Mouse (Mus musculus): ENCODE measurements at regions not wholly inside any gene's neighbourhood (a gene's known extent, or its start where the extent isn't known, plus 50 kb on each side); places are given as distances from the start of the nearest gene placed in this dataset.

DNA sequence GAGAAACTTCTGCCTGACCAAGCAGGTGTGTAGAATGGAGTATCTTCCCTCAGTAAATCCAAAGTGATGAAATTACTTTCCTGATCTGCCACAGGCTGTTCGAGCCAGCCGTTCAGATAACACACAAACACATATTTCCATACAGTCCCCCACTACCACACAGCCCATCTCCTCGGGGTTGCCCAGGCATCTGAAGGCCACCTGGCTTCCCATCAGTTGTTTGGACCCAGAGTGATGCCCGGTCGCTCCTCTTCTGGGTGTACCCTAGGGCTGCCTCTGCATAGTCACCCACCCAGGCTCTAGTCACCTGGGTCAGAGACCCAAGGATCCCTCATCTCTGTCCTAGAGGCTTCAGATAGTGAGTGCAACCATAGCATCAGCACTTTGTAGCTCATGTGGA lies 107.9 kb downstream of the CK137956 start:
- ATAC-seq (replicated peaks; ENCODE audit: low read depth, poor library complexity, severe bottlenecking), result no peak

DNA sequence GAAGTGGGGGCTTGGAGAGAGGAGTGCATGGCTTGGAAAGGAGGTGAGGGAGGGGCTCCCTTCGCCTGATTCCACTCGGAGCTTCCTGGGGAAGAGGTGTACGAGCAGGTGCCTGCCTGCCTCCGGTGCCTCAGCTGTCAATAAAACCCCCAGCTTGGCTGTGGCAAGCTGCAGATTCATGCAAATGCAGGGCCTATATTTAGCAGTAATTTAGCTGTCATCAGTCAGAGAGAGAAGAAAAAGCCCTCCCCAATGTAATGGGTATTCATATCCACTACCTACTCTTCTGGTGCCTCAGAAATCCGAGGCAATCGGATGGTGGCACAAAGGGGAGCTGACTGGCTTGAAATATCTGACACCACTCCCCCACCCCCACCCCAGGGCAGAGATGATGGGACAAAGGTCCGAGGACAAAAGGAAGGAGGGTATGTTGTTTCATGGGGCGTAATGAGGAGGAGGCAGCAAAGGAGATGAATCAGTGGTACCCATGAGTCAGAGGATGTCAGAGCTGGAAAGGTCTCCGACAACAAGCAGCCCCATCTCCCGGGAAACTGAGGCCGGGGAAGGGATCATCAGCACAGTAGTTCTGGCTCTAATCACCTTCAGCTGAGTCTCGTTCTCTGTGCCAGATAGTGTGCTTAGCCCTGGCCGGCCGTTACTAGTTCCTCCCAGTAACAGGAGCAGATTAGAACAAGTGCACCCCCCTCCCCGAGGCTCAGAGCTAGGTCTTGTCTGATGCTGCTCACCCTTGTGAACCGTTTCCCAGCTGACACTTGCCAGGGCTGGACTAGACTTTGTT lies 109.2 kb downstream of the CK137956 start:
- ATAC-seq (replicated peaks; ENCODE audit: low read depth, poor library complexity, severe bottlenecking), result no peak

DNA sequence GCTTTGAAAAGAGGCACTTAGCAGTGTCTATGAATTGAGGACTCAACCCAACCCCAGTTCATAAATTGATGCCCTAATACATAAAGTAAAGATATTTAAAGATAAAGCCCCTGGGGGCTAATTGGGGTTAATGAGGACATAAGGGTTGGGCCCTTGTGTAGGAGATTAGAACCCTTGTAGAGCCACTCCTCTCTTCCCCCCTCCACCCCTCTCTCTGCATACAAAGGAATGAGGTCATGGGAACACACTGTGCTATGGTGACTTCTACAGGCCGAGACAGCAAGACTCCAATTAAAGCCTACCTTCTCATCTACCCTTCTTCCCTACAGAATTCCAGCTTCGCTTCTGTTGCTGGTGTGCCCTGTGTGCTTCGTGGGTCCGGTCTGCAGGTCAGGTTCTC lies 110.5 kb downstream of the CK137956 start:
- no peak for ATAC-seq (replicated peaks; ENCODE audit: low read depth, poor library complexity, severe bottlenecking)

DNA sequence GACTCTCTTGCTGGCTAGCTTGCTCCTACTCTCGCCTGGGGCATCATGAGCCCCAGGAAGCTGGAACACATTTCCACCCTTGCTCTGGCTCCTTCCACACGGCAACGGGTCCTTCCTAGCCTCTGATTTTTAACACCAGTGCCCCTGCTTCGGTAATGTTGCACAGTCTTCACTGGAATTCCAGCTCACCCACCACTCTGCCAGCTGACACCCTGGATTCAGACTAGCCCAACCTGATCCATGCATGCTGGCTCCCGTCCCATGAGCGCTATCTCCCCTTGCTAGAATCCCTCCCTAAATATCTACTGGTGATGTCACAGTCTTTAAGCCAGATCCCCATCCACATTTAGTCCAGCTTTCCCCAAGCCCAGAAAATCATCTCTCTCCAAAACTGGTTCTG lies 111.2 kb downstream of the CK137956 start:
- ATAC-seq (replicated peaks; ENCODE audit: low read depth, poor library complexity, severe bottlenecking), result no peak

DNA sequence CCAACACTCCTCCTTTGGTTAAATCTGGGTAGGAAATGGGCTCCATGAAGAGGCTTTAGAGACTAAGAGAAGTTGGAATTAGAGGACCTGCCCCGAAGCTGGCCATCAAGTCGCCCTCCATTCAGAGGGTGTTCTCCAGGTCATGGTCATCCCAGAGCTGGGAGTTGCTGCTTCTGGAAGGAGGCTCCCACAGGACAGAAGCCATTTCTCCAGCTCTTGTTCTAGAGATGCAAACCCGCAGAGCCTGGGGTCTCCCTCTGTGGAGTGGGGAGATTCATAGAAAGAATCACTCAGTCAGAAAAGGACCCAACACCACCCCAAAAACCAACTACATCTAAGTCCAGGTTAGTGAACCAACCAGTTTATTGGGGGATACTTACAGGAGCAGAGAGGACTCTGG lies 112.2 kb downstream of the CK137956 start:
- no peak for ATAC-seq (replicated peaks; ENCODE audit: low read depth, poor library complexity, severe bottlenecking)

DNA sequence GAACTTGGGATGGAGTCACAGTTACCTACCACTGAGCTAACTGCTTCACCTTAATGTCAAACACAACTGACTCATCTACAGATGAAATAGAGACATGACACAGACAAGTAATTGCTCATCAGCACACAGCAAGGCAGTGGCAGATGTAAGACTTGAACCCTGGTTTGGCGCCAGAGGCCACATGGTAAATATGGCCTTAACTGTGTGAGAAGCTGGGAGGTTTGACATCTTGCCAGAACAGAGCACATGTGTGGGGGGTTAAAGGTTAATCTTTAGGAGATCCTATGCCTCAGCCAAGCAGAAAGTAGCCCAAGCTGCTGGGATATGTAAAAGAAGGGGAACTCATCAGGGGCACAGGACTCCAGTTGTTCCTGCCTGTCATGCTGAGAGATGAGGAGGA lies 114.9 kb downstream of the CK137956 start:
- ATAC-seq (replicated peaks; ENCODE audit: low read depth, poor library complexity, severe bottlenecking), result no peak

DNA sequence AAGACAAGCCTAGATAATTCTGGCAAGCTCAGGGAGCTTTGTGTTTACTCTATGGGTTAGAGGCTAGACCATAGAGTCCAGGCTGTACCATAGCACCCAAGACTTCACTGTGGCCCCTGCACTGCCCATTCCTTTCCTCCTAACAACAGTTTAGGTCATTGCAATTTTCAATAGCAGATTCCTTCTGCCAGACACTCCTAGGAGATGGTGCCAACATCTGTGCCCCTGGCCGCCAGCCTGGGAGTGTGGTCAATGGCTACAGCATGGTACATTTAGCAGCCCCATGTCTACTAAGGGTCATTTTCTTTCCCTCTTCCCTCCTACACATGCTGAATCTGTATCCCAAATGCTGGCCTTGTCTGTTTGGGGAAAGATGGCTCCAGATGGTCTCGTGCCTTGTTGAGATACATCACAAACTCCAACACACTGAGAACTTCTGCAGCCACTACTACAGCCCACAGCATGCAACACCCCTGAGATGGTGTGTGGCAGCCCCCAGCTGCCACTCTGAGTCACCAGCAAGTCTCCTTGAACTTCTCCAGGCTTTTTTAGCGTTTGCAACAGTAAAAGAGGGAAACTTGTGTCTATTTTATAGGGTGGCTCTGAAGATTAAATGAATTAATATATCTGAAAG lies 115.9 kb downstream of the CK137956 start:
- no peak for ATAC-seq (replicated peaks; ENCODE audit: low read depth, poor library complexity, severe bottlenecking)

DNA sequence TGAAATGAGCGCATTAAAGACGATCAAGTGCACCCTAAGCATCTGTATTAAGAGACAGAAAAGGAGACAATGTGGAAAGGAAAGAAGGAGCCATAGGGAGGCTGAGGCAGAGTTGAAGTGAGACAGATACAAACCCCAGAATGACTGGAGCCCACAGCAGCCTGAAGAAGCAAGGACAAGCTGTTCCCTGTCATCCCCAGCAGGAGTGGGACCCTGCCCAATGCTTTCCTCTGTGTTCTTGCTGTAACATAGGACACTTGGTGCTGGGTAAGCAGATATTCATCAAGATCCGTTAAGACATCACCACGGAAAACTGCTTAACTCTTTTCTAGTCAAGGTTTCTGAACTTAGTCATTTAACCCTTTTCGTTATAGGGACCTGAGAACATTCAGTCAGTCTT lies 121.4 kb downstream of the CK137956 start:
- no peak for ATAC-seq (replicated peaks; ENCODE audit: low read depth, poor library complexity, severe bottlenecking)

DNA sequence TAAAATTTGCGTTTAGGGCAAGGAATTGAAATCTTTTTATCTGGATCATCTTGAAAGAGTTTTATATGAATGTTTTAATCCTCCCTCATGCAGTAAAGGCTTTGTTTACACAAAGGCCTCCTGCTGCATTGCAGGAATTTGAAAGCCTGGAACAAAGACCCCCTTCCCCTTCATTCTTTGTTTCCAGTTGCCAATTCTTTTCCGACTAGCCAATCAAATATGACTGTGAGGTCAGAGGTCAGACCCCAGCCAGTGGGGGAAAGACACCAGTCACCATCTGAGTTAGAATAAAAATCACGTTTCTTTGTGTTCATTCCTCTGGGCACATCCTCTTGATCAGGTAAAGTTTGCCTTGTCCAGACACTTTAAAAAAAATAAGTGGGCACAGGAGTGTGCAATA lies 124.4 kb downstream of the CK137956 start:
- no peak for ATAC-seq (replicated peaks; ENCODE audit: low read depth, poor library complexity, severe bottlenecking)

DNA sequence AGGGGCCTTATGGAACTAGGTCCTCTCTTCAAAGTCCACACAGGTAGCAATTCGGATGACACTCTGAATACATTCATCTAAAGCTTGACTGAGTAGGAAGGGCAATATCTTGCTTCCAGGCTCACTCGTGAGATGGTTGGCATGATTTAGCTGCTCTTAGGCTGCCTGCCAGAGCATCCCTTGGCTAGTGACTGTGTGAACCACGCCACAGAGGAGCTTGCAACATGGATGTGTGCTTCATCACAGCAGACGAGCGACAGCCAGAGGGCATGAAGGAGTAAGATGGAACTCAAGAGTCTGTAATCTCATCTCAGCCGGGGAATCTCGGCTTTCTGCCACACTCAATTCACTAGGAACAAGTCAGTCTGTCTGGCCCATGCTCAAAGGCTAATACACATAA lies 127.3 kb downstream of the CK137956 start:
- no peak for ATAC-seq (replicated peaks; ENCODE audit: low read depth, poor library complexity, severe bottlenecking)

DNA sequence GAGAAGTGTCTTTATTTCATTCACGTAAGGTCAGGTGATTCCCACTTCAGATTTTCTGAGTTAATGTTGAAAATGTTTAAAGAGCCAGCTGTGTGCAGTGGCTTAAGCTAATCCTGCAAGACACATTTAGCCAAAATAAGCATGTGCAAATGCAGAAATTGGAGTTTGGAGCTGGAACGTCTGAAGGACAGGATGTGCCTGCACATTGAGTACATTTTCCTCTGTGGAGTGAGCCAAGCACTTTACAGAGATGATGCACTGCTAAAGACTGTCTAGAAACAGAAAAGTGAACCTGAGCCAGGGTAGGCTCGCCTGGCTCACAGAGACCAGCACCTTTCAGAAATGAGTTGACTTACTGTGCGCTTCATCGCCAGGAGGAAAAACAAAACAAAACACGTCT lies 137.1 kb downstream of the CK137956 start:
- ATAC-seq (replicated peaks; ENCODE audit: low read depth, poor library complexity, severe bottlenecking), result no peak

DNA sequence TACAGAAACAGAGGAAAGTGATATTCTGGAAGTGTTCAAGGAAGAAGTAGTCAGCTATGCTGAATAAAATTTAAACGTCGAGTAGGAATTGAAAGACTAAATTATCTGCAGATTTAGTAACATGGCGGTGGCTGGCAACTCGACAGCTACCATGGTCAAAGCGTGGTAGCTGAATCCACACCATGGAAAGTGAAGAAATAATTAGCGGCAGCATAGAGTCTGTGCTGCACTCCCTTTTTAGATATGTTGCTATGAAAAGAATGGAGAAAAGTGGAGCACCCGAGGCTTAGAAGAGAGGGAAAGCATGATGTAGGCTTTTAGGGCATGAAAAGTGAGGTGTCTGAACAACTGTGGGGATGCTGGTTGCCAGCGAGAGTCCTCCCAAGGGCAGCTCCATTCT lies 143.8 kb downstream of the CK137956 start:
- no peak for ATAC-seq (replicated peaks; ENCODE audit: low read depth, poor library complexity, severe bottlenecking)

DNA sequence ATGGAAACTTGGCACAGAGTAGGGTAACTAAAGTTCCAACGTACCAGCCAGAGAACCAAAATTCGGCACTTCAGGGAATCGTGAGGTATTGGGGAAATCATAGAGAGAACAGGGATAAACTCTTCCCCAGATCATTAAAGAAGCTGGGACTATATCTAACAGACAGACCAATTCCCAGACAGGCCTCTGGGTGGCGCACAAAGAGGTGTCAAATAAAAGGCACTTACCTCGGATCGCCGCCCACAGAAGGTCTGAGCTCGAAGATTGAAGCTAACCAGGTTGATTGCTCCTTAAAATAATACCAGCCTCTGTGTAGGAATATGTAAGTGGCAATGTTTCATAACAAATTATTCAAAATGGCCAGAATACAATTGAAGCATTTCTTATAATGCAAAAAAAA lies 151.2 kb downstream of the CK137956 start:
- ATAC-seq (replicated peaks; ENCODE audit: low read depth, poor library complexity, severe bottlenecking), result no peak

DNA sequence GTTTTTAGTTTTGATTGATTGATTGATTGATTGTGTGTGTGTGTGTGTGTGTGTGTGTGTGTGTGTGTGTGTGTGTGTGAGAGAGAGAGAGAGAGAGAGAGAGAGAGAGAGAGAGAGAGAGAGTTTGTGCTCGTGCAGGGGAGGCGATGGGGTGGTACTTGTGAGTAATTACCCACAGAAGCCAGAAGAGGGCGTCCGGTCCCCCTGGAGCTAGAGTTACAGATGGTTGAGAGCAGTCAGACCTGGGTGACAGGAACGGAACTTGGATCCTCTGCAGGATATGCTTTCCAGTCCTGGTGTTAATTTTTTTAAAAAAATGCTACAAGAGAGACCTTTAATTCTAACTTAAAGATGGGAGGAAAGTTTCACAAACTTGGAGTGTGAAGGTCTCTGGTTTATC lies 151.7 kb downstream of the CK137956 start:
- ATAC-seq (replicated peaks; ENCODE audit: low read depth, poor library complexity, severe bottlenecking), result no peak

DNA sequence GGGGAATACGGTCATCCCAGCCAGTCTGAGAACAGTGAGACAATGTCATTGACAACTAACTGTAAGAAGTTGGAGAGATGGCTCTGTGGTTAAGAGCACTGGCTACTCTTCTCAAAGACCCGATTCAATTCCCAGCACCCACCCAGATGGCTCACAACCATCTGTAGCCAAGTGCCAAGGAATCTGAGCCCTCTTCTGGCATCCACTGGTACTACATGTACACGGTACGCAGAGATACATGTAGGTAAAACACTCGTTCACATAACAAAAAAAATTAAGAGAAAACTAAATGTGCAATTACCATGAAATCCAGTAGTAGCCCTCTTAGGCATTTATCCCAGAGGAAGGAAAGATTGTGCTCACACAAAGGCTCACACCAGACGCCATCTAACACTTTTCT lies 156.1 kb downstream of the CK137956 start:
- no peak for ATAC-seq (replicated peaks; ENCODE audit: low read depth, poor library complexity, severe bottlenecking)

DNA sequence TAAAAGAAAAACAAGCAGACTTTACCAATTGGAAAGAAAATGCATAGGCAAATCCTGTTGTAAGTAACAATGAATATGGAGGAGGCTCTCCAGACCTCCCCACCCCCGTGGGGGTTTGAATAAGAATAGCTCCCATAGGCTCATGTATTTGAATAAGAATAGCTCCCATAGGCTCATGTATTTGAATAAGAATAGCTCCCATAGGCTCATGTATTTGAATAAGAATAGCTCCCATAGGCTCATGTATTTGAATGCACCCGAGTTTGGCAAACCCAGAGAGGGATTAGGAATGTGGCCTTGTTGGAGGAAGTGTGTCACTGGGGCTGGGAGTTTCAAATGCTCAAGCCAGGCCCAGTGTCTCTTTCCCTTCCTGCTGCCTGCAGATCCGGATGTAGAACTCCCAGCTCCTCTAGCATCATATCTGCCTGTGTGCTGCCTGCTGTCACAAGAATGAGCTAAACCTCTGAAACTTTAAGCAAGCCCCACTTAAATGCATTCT lies 158.7 kb downstream of the CK137956 start:
- ATAC-seq (replicated peaks; ENCODE audit: low read depth, poor library complexity, severe bottlenecking), result no peak

DNA sequence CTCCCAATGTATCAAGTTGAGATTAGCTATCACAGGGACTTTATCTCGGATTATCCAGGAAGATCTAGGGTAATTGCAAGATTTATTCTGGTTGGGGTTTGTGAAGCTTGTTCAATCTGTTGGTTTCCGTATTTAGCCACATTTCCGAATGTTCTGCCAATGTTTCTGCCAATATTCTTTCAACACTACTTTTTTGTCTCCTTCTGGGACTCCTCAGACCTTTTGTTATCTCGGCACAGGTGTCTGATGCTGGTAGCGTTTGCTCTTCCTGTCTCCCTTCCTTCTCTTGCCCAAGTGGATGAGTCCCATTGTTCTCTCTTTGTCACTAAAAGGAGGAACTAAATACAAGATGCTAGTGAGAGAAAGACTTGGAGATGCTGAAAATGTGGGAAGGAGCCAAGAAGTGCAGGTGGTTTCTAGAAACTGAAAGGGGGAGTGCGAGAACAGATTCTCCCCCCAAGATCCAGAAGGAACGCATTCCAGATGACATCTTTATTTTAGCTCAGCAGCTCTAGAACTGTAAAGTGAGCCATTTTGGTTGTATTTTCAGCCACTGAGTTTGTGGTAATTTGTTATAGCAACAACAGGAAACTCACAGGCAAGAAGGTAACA lies 159.7 kb downstream of the CK137956 start:
- no peak for ATAC-seq (replicated peaks; ENCODE audit: low read depth, poor library complexity, severe bottlenecking)

DNA sequence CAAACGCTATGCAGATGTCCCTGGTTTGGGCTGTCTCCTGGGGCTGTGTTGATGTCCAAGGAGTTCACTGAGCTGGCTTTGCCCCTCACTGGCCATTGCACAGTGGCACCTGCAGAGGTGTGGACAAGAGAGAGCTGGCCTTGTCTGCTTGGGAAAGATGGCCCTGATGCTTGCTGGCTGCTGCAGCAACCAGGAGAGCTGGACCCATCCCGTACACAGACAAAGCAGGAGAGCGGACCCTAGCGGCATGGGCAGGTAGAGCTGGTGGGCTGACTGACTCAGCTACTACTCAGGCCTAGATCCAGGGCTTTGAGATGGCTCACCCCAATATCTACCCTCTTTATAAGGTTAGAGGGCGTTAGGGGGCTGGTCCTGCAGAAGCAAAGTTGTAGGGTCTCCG lies 161.7 kb downstream of the CK137956 start:
- no peak for ATAC-seq (replicated peaks; ENCODE audit: low read depth, poor library complexity, severe bottlenecking)

DNA sequence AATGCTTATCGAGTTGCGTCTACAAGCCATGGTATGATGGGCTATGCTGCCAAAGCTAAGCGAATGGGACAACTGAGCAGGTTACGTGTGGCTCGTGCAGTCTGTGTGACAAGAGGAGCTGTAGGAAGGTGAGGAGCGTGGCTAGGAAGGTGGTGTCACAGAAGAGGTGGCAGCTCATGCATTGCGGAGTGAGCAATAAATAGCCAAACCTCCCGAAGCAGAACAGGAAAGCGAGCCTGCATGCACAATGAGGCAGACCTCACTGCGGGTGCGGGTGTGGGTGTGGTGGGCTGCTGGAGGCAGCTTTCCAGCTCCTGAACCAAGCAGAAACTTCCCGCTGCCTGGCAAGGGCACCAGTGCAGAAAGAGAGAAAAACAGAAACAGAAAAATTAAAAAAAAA lies 181.5 kb downstream of the CK137956 start:
- no peak for ATAC-seq (replicated peaks; ENCODE audit: low read depth, poor library complexity, severe bottlenecking)

DNA sequence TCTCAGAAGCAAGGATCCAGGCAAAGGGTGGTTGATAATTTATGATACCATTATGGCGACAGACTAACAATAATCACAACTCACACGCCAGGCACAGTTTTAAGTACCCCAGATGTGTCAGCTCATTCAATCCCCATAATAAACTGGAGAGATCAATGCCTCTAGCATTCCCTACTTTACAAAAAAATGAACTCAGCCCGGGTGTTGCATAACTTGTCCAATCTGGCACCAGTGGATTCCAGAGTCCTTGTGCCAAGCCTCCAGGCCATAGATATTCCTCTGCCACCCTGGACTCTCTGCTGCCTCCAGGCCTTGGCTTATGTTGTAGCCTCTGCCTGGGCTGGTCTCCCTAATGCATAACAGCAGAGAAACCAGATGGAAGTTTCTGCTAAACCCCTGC lies 185.0 kb downstream of the CK137956 start:
- no peak for ATAC-seq (replicated peaks; ENCODE audit: low read depth, poor library complexity, severe bottlenecking)

DNA sequence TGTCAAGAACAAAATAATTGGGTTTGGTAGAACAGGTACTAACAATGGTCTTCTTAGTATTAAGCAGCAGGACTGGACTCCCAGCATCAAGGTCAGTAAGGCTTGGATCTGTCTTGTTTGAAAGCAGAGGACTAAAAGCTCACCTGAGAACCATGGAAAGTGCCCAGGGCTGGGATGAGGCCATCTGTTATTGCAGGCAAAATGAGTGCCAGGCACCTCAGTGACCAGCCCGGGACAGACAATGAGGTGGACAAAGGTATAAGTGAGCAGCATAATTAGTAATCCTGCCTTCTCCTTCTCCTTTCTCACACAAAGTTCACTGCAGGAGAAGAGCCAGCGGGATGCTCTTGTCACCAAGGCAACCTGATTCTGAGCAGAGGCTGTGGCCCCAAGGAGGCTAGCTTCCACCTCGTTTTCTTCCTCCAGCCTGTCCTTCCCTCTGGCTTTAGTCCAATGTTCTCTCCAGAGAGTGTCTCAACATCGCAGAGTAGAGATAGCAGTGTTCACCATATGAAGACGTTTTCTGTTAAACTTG lies 198.7 kb downstream of the CK137956 start:
- ATAC-seq (replicated peaks; ENCODE audit: low read depth, poor library complexity, severe bottlenecking), result no peak

Measured in common myeloid progenitor, adult 5-6 weeks (primary cell).